Mouse (Mus musculus) thymus, postnatal 0 days (tissue): ENCODE measurements at regions not wholly inside any gene's neighbourhood (a gene's known extent, or its start where the extent isn't known, plus 50 kb on each side); places are given as distances from the start of the nearest gene placed in this dataset.

Experiments
- DNase-seq: peaks from one replicate; pipeline ENCODE4 v3.0.0-alpha.2; 2015; ENCODE audit warnings: low spot score

GRCm38 (mm10) chr8:89358411-89358810 lies 314.4 kb upstream of the Sall1 start:
- no peak for DNase-seq

- no peak for DNase-seq
These were observed 301.6 kb upstream of the Sall1 start for GRCm38 (mm10) chr8:89345547-89345946.

- DNase-seq = no peak
These were observed 297.7 kb upstream of the Sall1 start for GRCm38 (mm10) chr8:89341686-89342085.

GRCm38 (mm10) chr8:89335416-89335815 lies 291.5 kb upstream of the Sall1 start:
- no peak for DNase-seq

GRCm38 (mm10) chr8:89325751-89326351 lies 281.9 kb upstream of the Sall1 start:
- DNase-seq = no peak

- no peak for DNase-seq
These were observed 281.3 kb upstream of the Sall1 start for GRCm38 (mm10) chr8:89325248-89325645.

- no peak for DNase-seq
These were observed 280.7 kb upstream of the Sall1 start for GRCm38 (mm10) chr8:89324462-89325247.

- no peak for DNase-seq
These were observed 273.7 kb upstream of the Sall1 start for GRCm38 (mm10) chr8:89317514-89318289.

- no peak for DNase-seq
These were observed 272.7 kb upstream of the Sall1 start for GRCm38 (mm10) chr8:89316566-89317175.

GRCm38 (mm10) chr8:89314907-89315306 lies 270.9 kb upstream of the Sall1 start:
- no peak for DNase-seq

GRCm38 (mm10) chr8:89310696-89311214 lies 266.8 kb upstream of the Sall1 start:
- no peak for DNase-seq

- no peak for DNase-seq
These were observed 265.6 kb upstream of the Sall1 start for GRCm38 (mm10) chr8:89309591-89309990.

- no peak for DNase-seq
These were observed 265.0 kb upstream of the Sall1 start for GRCm38 (mm10) chr8:89308950-89309349.

- DNase-seq = no peak
These were observed 264.6 kb upstream of the Sall1 start for GRCm38 (mm10) chr8:89308532-89308931.

GRCm38 (mm10) chr8:89307601-89308000 lies 263.6 kb upstream of the Sall1 start:
- no peak for DNase-seq

- DNase-seq = no peak
These were observed 263.1 kb upstream of the Sall1 start for GRCm38 (mm10) chr8:89307085-89307484.

- no peak for DNase-seq
These were observed 260.2 kb upstream of the Sall1 start for GRCm38 (mm10) chr8:89304116-89304515.

GRCm38 (mm10) chr8:89303326-89303725 lies 259.4 kb upstream of the Sall1 start:
- no peak for DNase-seq

- no peak for DNase-seq
These were observed 255.7 kb upstream of the Sall1 start for GRCm38 (mm10) chr8:89299637-89300036.

- no peak for DNase-seq
These were observed 251.7 kb upstream of the Sall1 start for GRCm38 (mm10) chr8:89295686-89296085.

- no peak for DNase-seq
These were observed 245.1 kb upstream of the Sall1 start for GRCm38 (mm10) chr8:89289017-89289416.
